Mouse (Mus musculus) hindbrain, embryonic 11.5 days (tissue): ENCODE data around the gene Cyp2g1. TPM values are rescaled to one million over a fixed set of nuclear protein-coding genes. Genes with fewer than 3 reads are reported as not detected.

Experiments used
- ATAC-seq: fragments of 200-750 bp; cut with Nextera tagmentation; 2 replicates; pipeline ENCODE4 v1.8.0; 2017; ENCODE audit warnings: mild to moderate bottlenecking, moderate TSS enrichment, moderate library complexity; ENCODE audit not compliant: low FRiP score
- DNase-seq: peaks from one replicate; pipeline ENCODE4 v3.0.0-alpha.2; 2015; ENCODE audit warnings: low spot score
- H3K27ac ChIP-seq: fragments of 300-500 bp; sonication (generic); 2 replicates; pipeline ENCODE4 v1.5.1; 2014; ENCODE audit warnings: mild to moderate bottlenecking, low read depth, low read length
- H3K27me3 ChIP-seq: fragments of 300-500 bp; sonication (generic); 2 replicates; pipeline ENCODE4 v1.6.1; 2014; ENCODE audit warnings: mild to moderate bottlenecking, low read length, moderate library complexity, mixed read lengths; ENCODE audit not compliant: control insufficient read depth, insufficient read depth
- H3K36me3 ChIP-seq: fragments of 300-500 bp; sonication (generic); 2 replicates; pipeline ENCODE4 v1.6.1; 2014; ENCODE audit warnings: mild to moderate bottlenecking, low read length, moderate library complexity, mixed read lengths; ENCODE audit not compliant: control insufficient read depth, insufficient read depth
- H3K4me1 ChIP-seq: fragments of 300-500 bp; sonication (generic); replicated peaks from 2 replicates; pipeline ENCODE4 v1.6.1; 2014; ENCODE audit warnings: low read length, mixed read lengths; ENCODE audit not compliant: control insufficient read depth, insufficient read depth
- H3K4me2 ChIP-seq: fragments of 300-500 bp; sonication (generic); replicated peaks from 2 replicates; pipeline ENCODE4 v1.6.1; 2014; ENCODE audit warnings: mild to moderate bottlenecking, low read depth, low read length
- H3K4me3 ChIP-seq: fragments of 300-500 bp; sonication (generic); 2 replicates; pipeline ENCODE4 v1.5.1; 2014; ENCODE audit warnings: low read depth, low read length
- H3K9ac ChIP-seq: fragments of 300-500 bp; sonication (generic); 2 replicates; pipeline ENCODE4 v1.6.1; 2014; ENCODE audit warnings: low read depth, low read length
- H3K9me3 ChIP-seq: fragments of 300-500 bp; sonication (generic); 2 replicates; pipeline ENCODE4 v1.6.1; 2016; ENCODE audit warnings: low read length; ENCODE audit not compliant: control insufficient read depth
- WGBS: fragments of 180-500 bp; shearing (Covaris S2); extraction: QIAGEN DNeasy Blood & Tissue Kit; methylation state at CpG from one replicate; pipeline ENCODE4 v1.1.7; 2014; 5-methylcytosine and 5-hydroxymethylcytosine counted together
- polyA plus RNA-seq: library from polyadenylated mRNA; unstranded; fragments of >200 nt; fragmentation: Nextera tagmentation; extraction: Ambion mirVana; gene quantifications from 2 replicates; pipeline ENCODE4 v1.2.1, GENCODE M21; 2014

Gene Cyp2g1
- not detected in 2 replicates for polyA plus RNA-seq

GRCm38 (mm10) chr7:26808592-26808991 lies at the start of gene Cyp2g1:
TSS of gene Cyp2g1 (plus strand) at chr7:26808892.
- Histone ChIP-seq H3K4me2 (no peak within 1 kb of the TSS), H3K27me3 (no peaks in the 10 kb centered on the region), H3K36me3 (no peaks in the 10 kb centered on the region), H3K4me1 (no peaks in the 10 kb centered on the region), H3K4me3 (no peak within 1 kb of the TSS), H3K27ac (no peak within 1 kb of the TSS), H3K9ac (no peak within 1 kb of the TSS), H3K9me3 (no peaks in the 10 kb centered on the region)
- WGBS: 92% methylated on average over 2 of the region's 2 CpGs
- no peak for DNase-seq
- no peak for ATAC-seq

GRCm38 (mm10) chr7:26767084-26767483 lies 41.6 kb upstream of the Cyp2g1 start:
- H3K4me3 ChIP-seq: no peak overlapping the region
- DNase-seq (no peak), ATAC-seq (no peak)
- H3K9me3 ChIP-seq: no peaks in the 10 kb centered on the region
- H3K27me3 ChIP-seq: no peaks in the 10 kb centered on the region
- no peak overlapping the region for H3K4me2 ChIP-seq
- H3K9ac ChIP-seq: no peak overlapping the region
- H3K4me1 ChIP-seq: no peaks in the 10 kb centered on the region
- 59% methylated on average over 1 of the region's 1 CpGs for WGBS
- no peak overlapping the region for H3K27ac ChIP-seq
- H3K36me3 ChIP-seq: no peaks in the 10 kb centered on the region

- Histone ChIP-seq H3K4me3 (no peak overlapping the region), H3K4me2 (no peak overlapping the region), H3K9me3 (no peaks in the 10 kb centered on the region), H3K9ac (no peak overlapping the region), H3K27ac (no peak overlapping the region), H3K4me1 (no peaks in the 10 kb centered on the region), H3K36me3 (no peaks in the 10 kb centered on the region), H3K27me3 (no peaks in the 10 kb centered on the region)
- ATAC-seq: no peak
- 84% methylated on average over 9 of the region's 9 CpGs for whole genome bisulfite sequencing
- no peak for DNase-seq
Observed at GRCm38 (mm10) chr7:26769881-26770470, 38.7 kb upstream of the Cyp2g1 start.

- Histone ChIP-seq H3K36me3 (no peaks in the 10 kb centered on the region), H3K4me2 (no peak overlapping the region), H3K4me3 (no peak overlapping the region), H3K27ac (no peak overlapping the region), H3K27me3 (no peaks in the 10 kb centered on the region), H3K9me3 (no peaks in the 10 kb centered on the region), H3K9ac (no peak overlapping the region), H3K4me1 (no peaks in the 10 kb centered on the region)
- WGBS: 78% methylated on average over 3 of the region's 3 CpGs
- DNase-seq (no peak), ATAC-seq (no peak)
Observed at GRCm38 (mm10) chr7:26772866-26773586, 35.7 kb upstream of the Cyp2g1 start.

GRCm38 (mm10) chr7:26775866-26776265 lies 32.8 kb upstream of the Cyp2g1 start:
- DNase-seq: peak; percentile 3
- Histone ChIP-seq H3K9ac (no peak overlapping the region), H3K4me3 (no peak overlapping the region), H3K4me1 (no peaks in the 10 kb centered on the region), H3K9me3 (no peaks in the 10 kb centered on the region), H3K4me2 (no peak overlapping the region), H3K27me3 (no peaks in the 10 kb centered on the region), H3K27ac (no peak overlapping the region), H3K36me3 (no peaks in the 10 kb centered on the region)
- ATAC-seq: no peak
- WGBS: 24% methylated on average over 6 of the region's 6 CpGs

- Histone ChIP-seq H3K27me3 (no peaks in the 10 kb centered on the region), H3K4me1 (no peaks in the 10 kb centered on the region), H3K9ac (no peak overlapping the region), H3K36me3 (no peaks in the 10 kb centered on the region), H3K9me3 (no peaks in the 10 kb centered on the region), H3K4me3 (no peak overlapping the region), H3K4me2 (no peak overlapping the region), H3K27ac (no peak overlapping the region)
- no peak for ATAC-seq
- 64% methylated on average over 2 of the region's 2 CpGs for WGBS
- DNase-seq: peak; percentile 5
Observed at GRCm38 (mm10) chr7:26777806-26778205, 30.9 kb upstream of the Cyp2g1 start.

GRCm38 (mm10) chr7:26778474-26778873 lies 30.2 kb upstream of the Cyp2g1 start:
- 43% methylated on average over 6 of the region's 6 CpGs for WGBS
- Histone ChIP-seq H3K9ac (no peak overlapping the region), H3K27ac (no peak overlapping the region), H3K9me3 (no peaks in the 10 kb centered on the region), H3K27me3 (no peaks in the 10 kb centered on the region), H3K4me1 (no peaks in the 10 kb centered on the region), H3K4me2 (no peak overlapping the region), H3K4me3 (no peak overlapping the region), H3K36me3 (no peaks in the 10 kb centered on the region)
- peak; percentile 65 for DNase-seq
- ATAC-seq: no peak

GRCm38 (mm10) chr7:26779799-26780416 lies 28.8 kb upstream of the Cyp2g1 start:
- Histone ChIP-seq H3K36me3 (no peaks in the 10 kb centered on the region), H3K4me3 (no peak overlapping the region), H3K9ac (no peak overlapping the region), H3K27ac (no peak overlapping the region), H3K4me1 (no peaks in the 10 kb centered on the region), H3K9me3 (no peaks in the 10 kb centered on the region), H3K27me3 (no peaks in the 10 kb centered on the region), H3K4me2 (no peak overlapping the region)
- DNase-seq (peak; percentile 1), ATAC-seq (peak; percentile 80)
- WGBS: 83% methylated on average over 5 of the region's 5 CpGs

GRCm38 (mm10) chr7:26780510-26780909 lies 28.2 kb upstream of the Cyp2g1 start:
- H3K4me3 ChIP-seq: no peak overlapping the region
- WGBS: 6% methylated on average over 11 of the region's 11 CpGs
- H3K27ac ChIP-seq: no peak overlapping the region
- DNase-seq (peak; percentile 44), ATAC-seq (peak; percentile 74)
- H3K36me3 ChIP-seq: no peaks in the 10 kb centered on the region
- H3K9me3 ChIP-seq: no peaks in the 10 kb centered on the region
- H3K27me3 ChIP-seq: no peaks in the 10 kb centered on the region
- H3K4me1 ChIP-seq: no peaks in the 10 kb centered on the region
- H3K9ac ChIP-seq: no peak overlapping the region
- H3K4me2 ChIP-seq: no peak overlapping the region
